Mouse (Mus musculus) liver, postnatal 0 days (tissue): ENCODE data around the gene Vsx2.

Source experiments
- CTCF ChIP-seq: sonication (generic); IDR thresholded peaks from 2 replicates; pipeline ENCODE4 v1.5.1; 2016; ENCODE audit warnings: antibody characterized with exemption, low read depth
- EP300 ChIP-seq: IDR thresholded peaks from 2 replicates; pipeline ENCODE4 v1.6.1; 2016; ENCODE audit warnings: antibody characterized with exemption, low read depth, mild to moderate bottlenecking

- no peak for TF ChIP-seq CTCF
- TF ChIP-seq EP300, result no peak
Observed at GRCm38 (mm10) chr12:84548251-84548650, 21.3 kb upstream of the Vsx2 start.
